Mouse (Mus musculus) neural tube, embryonic 15.5 days (tissue): Measurements from ENCODE around the gene Gdpd1. TPM values are rescaled to one million over a fixed set of nuclear protein-coding genes. Genes with fewer than 3 reads are reported as not detected.
"Not testable (repeated sequence)": the region's sequence is repeated elsewhere in the genome, so short reads cannot be mapped to it uniquely, and the experiment has no call there.

Experiments used
- ATAC-seq: fragments of 200-750 bp; cut with Nextera tagmentation; 2 replicates; pipeline ENCODE4 v1.8.0; 2017; ENCODE audit warnings: mild to moderate bottlenecking, moderate TSS enrichment, moderate library complexity; ENCODE audit not compliant: low FRiP score
- H3K27ac ChIP-seq: fragments of 300-500 bp; sonication (generic); replicated peaks from 2 replicates; pipeline ENCODE4 v1.5.1; 2015; ENCODE audit warnings: mild to moderate bottlenecking, inconsistent platforms
- H3K27me3 ChIP-seq: fragments of 300-500 bp; sonication (generic); replicated peaks from 2 replicates; pipeline ENCODE4 v1.6.1; 2015; ENCODE audit warnings: inconsistent platforms
- H3K36me3 ChIP-seq: fragments of 300-500 bp; sonication (generic); 2 replicates; pipeline ENCODE4 v1.6.1; 2015; ENCODE audit warnings: inconsistent platforms
- H3K4me1 ChIP-seq: fragments of 300-500 bp; sonication (generic); 2 replicates; pipeline ENCODE4 v1.6.1; 2015; ENCODE audit warnings: inconsistent platforms
- H3K4me2 ChIP-seq: fragments of 300-500 bp; sonication (generic); 2 replicates; pipeline ENCODE4 v1.6.1; 2015; ENCODE audit warnings: inconsistent platforms, mild to moderate bottlenecking, moderate library complexity
- H3K4me3 ChIP-seq: fragments of 300-500 bp; sonication (generic); replicated peaks from 2 replicates; pipeline ENCODE4 v1.5.1; 2015; ENCODE audit warnings: mild to moderate bottlenecking, inconsistent platforms
- H3K9ac ChIP-seq: fragments of 300-500 bp; sonication (generic); replicated peaks from 2 replicates; pipeline ENCODE4 v1.6.1; 2015; ENCODE audit warnings: mild to moderate bottlenecking, inconsistent platforms
- H3K9me3 ChIP-seq: fragments of 300-500 bp; sonication (generic); replicated peaks from 2 replicates; pipeline ENCODE4 v1.6.1; 2016; ENCODE audit warnings: inconsistent platforms
- WGBS: fragments of 180-500 bp; shearing (Covaris S2); methylation state at CpG from one replicate; pipeline ENCODE4 v1.1.7; 2015; ENCODE audit warnings: mixed read lengths; 5-methylcytosine and 5-hydroxymethylcytosine counted together
- polyA plus RNA-seq: library from polyadenylated mRNA; unstranded; fragments of >200 nt; fragmentation: Nextera tagmentation; extraction: Ambion mirVana; gene quantifications from 2 replicates; pipeline ENCODE4 v1.2.1, GENCODE M21; 2015

The Gdpd1 gene
- polyA plus RNA-seq, 1 experiment from 2014 or later = 160 TPM

- not testable (repeated sequence) for H3K9me3 ChIP-seq, H3K36me3 ChIP-seq, H3K4me2 ChIP-seq, H3K4me1 ChIP-seq, H3K4me3 ChIP-seq, H3K27me3 ChIP-seq, H3K9ac ChIP-seq, ATAC-seq, H3K27ac ChIP-seq
- WGBS = 71% methylated on average over 8 of the region's 8 CpGs
Measured at GRCm38 (mm10) chr11:87023240-87023639, 50.6 kb downstream of the Gdpd1 start.

GRCm38 (mm10) chr11:87022765-87023164 is 51.1 kb downstream of the Gdpd1 start:
- no peak overlapping the region for H3K27ac ChIP-seq
- 76% methylated on average over 4 of the region's 4 CpGs for WGBS
- H3K4me1 ChIP-seq = no peaks in the 10 kb centered on the region
- H3K27me3 ChIP-seq = no peaks in the 10 kb centered on the region
- H3K4me3 ChIP-seq = no peak overlapping the region
- H3K36me3 ChIP-seq = no peaks in the 10 kb centered on the region
- H3K9me3 ChIP-seq = no peaks in the 10 kb centered on the region
- no peak overlapping the region for H3K9ac ChIP-seq
- no peak overlapping the region for H3K4me2 ChIP-seq
- ATAC-seq = no peak

GRCm38 (mm10) chr11:87021551-87021950 is 52.3 kb downstream of the Gdpd1 start:
- Histone ChIP-seq H3K9ac (no peak overlapping the region), H3K9me3 (no peaks in the 10 kb centered on the region), H3K36me3 (no peaks in the 10 kb centered on the region), H3K4me2 (no peak overlapping the region), H3K27ac (no peak overlapping the region), H3K4me3 (no peak overlapping the region), H3K4me1 (no peaks in the 10 kb centered on the region), H3K27me3 (no peaks in the 10 kb centered on the region)
- no peak for ATAC-seq

- Histone ChIP-seq H3K9ac (no peak overlapping the region), H3K36me3 (no peaks in the 10 kb centered on the region), H3K27me3 (no peaks in the 10 kb centered on the region), H3K4me3 (no peak overlapping the region), H3K27ac (no peak overlapping the region), H3K9me3 (no peaks in the 10 kb centered on the region), H3K4me2 (no peak overlapping the region), H3K4me1 (no peaks in the 10 kb centered on the region)
- ATAC-seq = no peak
- WGBS = 85% methylated on average over 5 of the region's 5 CpGs
Measured at GRCm38 (mm10) chr11:87020449-87020848, 53.4 kb downstream of the Gdpd1 start.

- Histone ChIP-seq H3K9ac (no peak overlapping the region), H3K4me1 (no peaks in the 10 kb centered on the region), H3K4me2 (no peak overlapping the region), H3K27ac (no peak overlapping the region), H3K4me3 (no peak overlapping the region), H3K36me3 (no peaks in the 10 kb centered on the region), H3K27me3 (no peaks in the 10 kb centered on the region), H3K9me3 (no peaks in the 10 kb centered on the region)
- ATAC-seq = no peak
- WGBS = 88% methylated on average over 8 of the region's 8 CpGs
Measured at GRCm38 (mm10) chr11:87019431-87019830, 54.4 kb downstream of the Gdpd1 start.

GRCm38 (mm10) chr11:87018081-87018480 is 55.8 kb downstream of the Gdpd1 start:
- no peaks in the 10 kb centered on the region for H3K4me1 ChIP-seq
- no peaks in the 10 kb centered on the region for H3K36me3 ChIP-seq
- no peak overlapping the region for H3K27ac ChIP-seq
- ATAC-seq = no peak
- no peak overlapping the region for H3K4me3 ChIP-seq
- no peaks in the 10 kb centered on the region for H3K9me3 ChIP-seq
- 84% methylated on average over 4 of the region's 4 CpGs for WGBS
- no peak overlapping the region for H3K4me2 ChIP-seq
- no peaks in the 10 kb centered on the region for H3K27me3 ChIP-seq
- H3K9ac ChIP-seq = no peak overlapping the region

- WGBS = 87% methylated on average over 3 of the region's 3 CpGs
- H3K4me1 ChIP-seq = no peaks in the 10 kb centered on the region
Measured at GRCm38 (mm10) chr11:87015691-87016090, 58.2 kb downstream of the Gdpd1 start.

GRCm38 (mm10) chr11:87010476-87010875 is 63.4 kb downstream of the Gdpd1 start:
- Histone ChIP-seq H3K36me3 (no peaks in the 10 kb centered on the region), H3K4me3 (no peak overlapping the region), H3K9me3 (no peaks in the 10 kb centered on the region), H3K27me3 (no peaks in the 10 kb centered on the region), H3K27ac (no peak overlapping the region), H3K4me1 (no peaks in the 10 kb centered on the region), H3K9ac (no peak overlapping the region), H3K4me2 (no peak overlapping the region)
- ATAC-seq = no peak
- 29% methylated on average over 9 of the region's 9 CpGs for WGBS

More at GRCm38 (mm10) chr11:87015691-87016090, 58.2 kb downstream of the Gdpd1 start:
- Histone ChIP-seq H3K4me3 (no peak overlapping the region), H3K27ac (no peak overlapping the region), H3K9ac (no peak overlapping the region), H3K27me3 (no peaks in the 10 kb centered on the region), H3K4me2 (no peak overlapping the region), H3K9me3 (no peaks in the 10 kb centered on the region), H3K36me3 (no peaks in the 10 kb centered on the region)
- ATAC-seq = no peak

- Histone ChIP-seq H3K9me3 (no peaks in the 10 kb centered on the region), H3K36me3 (no peaks in the 10 kb centered on the region), H3K4me3 (no peak overlapping the region), H3K27ac (no peak overlapping the region; the same call in 1 of the 2 replicates), H3K9ac (no peak overlapping the region), H3K27me3 (no peaks in the 10 kb centered on the region), H3K4me1 (no peaks in the 10 kb centered on the region), H3K4me2 (no peak overlapping the region)
- 12% methylated on average over 8 of the region's 8 CpGs for WGBS
- no peak for ATAC-seq
Measured at GRCm38 (mm10) chr11:87007371-87007770, 66.5 kb downstream of the Gdpd1 start.

GRCm38 (mm10) chr11:87004960-87005755 is 68.7 kb downstream of the Gdpd1 start:
- Histone ChIP-seq H3K9ac (no peak overlapping the region), H3K27me3 (no peaks in the 10 kb centered on the region), H3K4me2 (no peak overlapping the region), H3K9me3 (no peaks in the 10 kb centered on the region), H3K36me3 (no peaks in the 10 kb centered on the region), H3K4me1 (no peaks in the 10 kb centered on the region), H3K27ac (no peak overlapping the region), H3K4me3 (no peak overlapping the region)
- 67% methylated on average over 12 of the region's 12 CpGs for WGBS
- no peak for ATAC-seq

GRCm38 (mm10) chr11:87002078-87002829 is 71.6 kb downstream of the Gdpd1 start:
- no peak overlapping the region for H3K9ac ChIP-seq
- no peaks in the 10 kb centered on the region for H3K9me3 ChIP-seq
- H3K4me3 ChIP-seq = no peak overlapping the region
- no peaks in the 10 kb centered on the region for H3K36me3 ChIP-seq
- no peaks in the 10 kb centered on the region for H3K27me3 ChIP-seq
- no peak overlapping the region for H3K27ac ChIP-seq
- 78% methylated on average over 10 of the region's 10 CpGs for WGBS
- H3K4me1 ChIP-seq = no peaks in the 10 kb centered on the region
- ATAC-seq = no peak
- no peak overlapping the region for H3K4me2 ChIP-seq

- H3K4me3 ChIP-seq = no peak overlapping the region
- ATAC-seq = no peak
- H3K27me3 ChIP-seq = no peaks in the 10 kb centered on the region
- H3K36me3 ChIP-seq = no peaks in the 10 kb centered on the region
- no peak overlapping the region for H3K4me2 ChIP-seq
- H3K9ac ChIP-seq = no peak overlapping the region
- 89% methylated on average over 8 of the region's 8 CpGs for WGBS
- H3K4me1 ChIP-seq = no peaks in the 10 kb centered on the region
- H3K9me3 ChIP-seq = no peaks in the 10 kb centered on the region
- H3K27ac ChIP-seq = no peak overlapping the region
Measured at GRCm38 (mm10) chr11:87001217-87001616, 72.6 kb downstream of the Gdpd1 start.
